Mouse (Mus musculus) liver, postnatal 0 days (tissue): ENCODE results near the gene Olfr666. TPM values are rescaled to one million over a fixed set of nuclear protein-coding genes. Genes with fewer than 3 reads are reported as not detected.
"Not testable (repeated sequence)": the region's sequence is repeated elsewhere in the genome, so short reads cannot be mapped to it uniquely, and the experiment has no call there.

Experiments used
- ATAC-seq: fragments of 200-750 bp; cut with Nextera tagmentation; 2 replicates; pipeline ENCODE4 v1.8.0; 2017; ENCODE audit warnings: mild to moderate bottlenecking, moderate library complexity
- DNase-seq: peaks from one replicate; pipeline ENCODE4 v3.0.0-alpha.2; 2016
- H3K27ac ChIP-seq: fragments of 300-500 bp; sonication (generic); 2 replicates; pipeline ENCODE4 v1.5.1; 2014; ENCODE audit warnings: antibody characterized with exemption, moderate library complexity, mild to moderate bottlenecking, low read depth
- H3K27me3 ChIP-seq: fragments of 300-500 bp; sonication (generic); 2 replicates; pipeline ENCODE4 v1.6.1; 2014; ENCODE audit warnings: low read length, control low read depth, mixed read lengths; ENCODE audit not compliant: insufficient read depth
- H3K36me3 ChIP-seq: fragments of 300-500 bp; sonication (generic); replicated peaks from 2 replicates; pipeline ENCODE4 v1.6.1; 2014; ENCODE audit warnings: mild to moderate bottlenecking, control low read depth, low read length, moderate library complexity, mixed read lengths; ENCODE audit not compliant: insufficient read depth
- H3K4me1 ChIP-seq: fragments of 300-500 bp; sonication (generic); 2 replicates; pipeline ENCODE4 v1.6.1; 2014; ENCODE audit warnings: antibody characterized with exemption, mild to moderate bottlenecking, control low read depth; ENCODE audit not compliant: insufficient read depth
- H3K4me2 ChIP-seq: fragments of 300-500 bp; sonication (generic); 2 replicates; pipeline ENCODE4 v1.6.1; 2014; ENCODE audit warnings: low read depth, mild to moderate bottlenecking, low read length, moderate library complexity, mixed read lengths
- H3K4me3 ChIP-seq: fragments of 300-500 bp; sonication (generic); 2 replicates; pipeline ENCODE4 v1.5.1; 2014; ENCODE audit warnings: low read depth, low read length
- H3K9ac ChIP-seq: fragments of 300-500 bp; sonication (generic); replicated peaks from 2 replicates; pipeline ENCODE4 v1.6.1; 2014; ENCODE audit warnings: mild to moderate bottlenecking, moderate library complexity
- H3K9me3 ChIP-seq: fragments of 300-500 bp; sonication (generic); 2 replicates; pipeline ENCODE4 v1.6.1; 2016; ENCODE audit warnings: mild to moderate bottlenecking, control low read depth, low read length, mixed read lengths
- CTCF ChIP-seq: sonication (generic); IDR thresholded peaks from 2 replicates; pipeline ENCODE4 v1.5.1; 2016; ENCODE audit warnings: antibody characterized with exemption, low read depth
- EP300 ChIP-seq: IDR thresholded peaks from 2 replicates; pipeline ENCODE4 v1.6.1; 2016; ENCODE audit warnings: antibody characterized with exemption, low read depth, mild to moderate bottlenecking
- WGBS: fragments of 180-500 bp; shearing (Covaris S2); extraction: QIAGEN DNeasy Blood & Tissue Kit; methylation state at CpG from one replicate; pipeline ENCODE4 v1.1.7; 2014; ENCODE audit not compliant: insufficient replicate concordance; 5-methylcytosine and 5-hydroxymethylcytosine counted together
- polyA plus RNA-seq: library from polyadenylated mRNA; unstranded; fragments of >200 nt; fragmentation: Nextera tagmentation; extraction: Ambion mirVana; gene quantifications from 2 replicates; pipeline ENCODE4 v1.2.1, GENCODE M21; 2015

Gene Olfr666
- polyA plus RNA-seq, 1 experiment from 2014 or later = not detected

DNA sequence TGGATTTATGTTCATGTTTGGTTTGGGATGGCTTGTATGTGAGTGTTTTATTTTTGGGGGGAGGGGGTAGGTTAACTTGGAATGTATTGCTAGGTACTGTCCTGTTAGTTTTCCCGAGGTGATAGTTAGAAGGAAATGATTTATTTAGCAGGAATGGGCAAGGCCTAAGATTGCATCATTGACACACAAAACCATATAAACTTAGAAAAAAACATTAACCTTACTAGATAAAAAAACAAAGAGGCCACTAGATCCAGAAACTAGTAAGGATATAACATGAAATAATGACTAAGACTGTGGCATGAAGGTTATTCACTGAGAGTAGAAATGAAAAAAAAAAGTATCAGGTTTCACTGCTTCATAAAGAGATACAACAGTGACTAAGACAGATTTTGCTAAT, 38.1 kb downstream of the Olfr666 start:
- Histone ChIP-seq H3K36me3 (no peaks in the 10 kb centered on the region), H3K9ac (no peak overlapping the region), H3K4me3 (no peak overlapping the region), H3K27ac (no peak overlapping the region), H3K9me3 (no peaks in the 10 kb centered on the region), H3K4me2 (no peak overlapping the region), H3K27me3 (no peaks in the 10 kb centered on the region), H3K4me1 (no peaks in the 10 kb centered on the region)
- WGBS = 53% methylated on average over 1 of the region's 1 CpGs
- no peak for ATAC-seq
- no peak for DNase-seq
- TF ChIP-seq CTCF (no peak), EP300 (no peak)

DNA sequence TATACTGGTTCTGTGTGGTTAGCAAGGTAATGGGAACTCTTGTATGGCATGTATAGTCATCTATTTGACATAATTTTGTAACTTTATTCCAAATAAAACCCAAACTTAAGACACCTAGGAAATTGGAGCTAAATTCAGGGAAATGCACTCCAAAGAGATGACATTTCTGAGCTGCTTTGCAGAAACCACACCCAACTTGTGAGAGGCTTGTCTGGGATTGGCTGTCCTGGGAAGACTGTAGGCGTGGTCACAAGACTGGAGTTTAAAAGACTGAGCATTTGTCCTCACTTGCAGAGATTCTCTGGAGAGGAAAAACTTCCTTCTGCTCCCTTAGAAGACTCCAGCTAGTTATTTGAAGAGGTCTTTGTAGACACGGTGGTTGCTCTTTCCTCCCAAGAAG, 39.0 kb downstream of the Olfr666 start, which contains the start of gene Usp17la:
Gene Usp17la (plus strand): TSS at position 301 of the 400 bp plus-strand sequence.
- not testable (repeated sequence) for H3K27ac ChIP-seq, H3K27me3 ChIP-seq, ATAC-seq, H3K4me1 ChIP-seq, H3K4me3 ChIP-seq, H3K9ac ChIP-seq, H3K4me2 ChIP-seq, H3K36me3 ChIP-seq, H3K9me3 ChIP-seq, DNase-seq
- WGBS = 58% methylated on average over 2 of the region's 2 CpGs

DNA sequence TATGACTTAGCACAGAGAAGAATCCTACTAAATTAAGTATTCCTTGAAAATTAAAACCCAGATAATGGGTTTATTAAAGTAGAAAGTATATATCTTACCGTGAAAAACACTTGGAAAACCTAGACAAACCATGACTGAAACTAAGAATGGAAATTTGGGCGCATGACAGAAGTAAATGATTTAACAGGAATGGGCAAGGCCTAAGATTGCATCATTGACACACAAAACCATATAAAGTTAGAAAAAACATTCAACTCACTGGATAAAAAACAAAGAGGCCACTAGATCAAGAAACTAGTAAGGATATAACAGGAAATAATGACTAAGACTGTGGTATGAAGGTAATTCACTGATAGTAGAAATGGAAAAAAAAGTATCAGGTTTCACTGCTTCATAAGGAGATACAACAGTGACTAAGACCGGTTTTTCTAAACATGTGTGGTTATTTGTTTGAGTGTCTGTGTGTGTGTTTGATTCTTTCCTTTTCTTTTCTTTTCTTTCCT, 40.5 kb downstream of the Olfr666 start:
- ATAC-seq = no peak
- Histone ChIP-seq H3K36me3 (no peaks in the 10 kb centered on the region), H3K27me3 (no peaks in the 10 kb centered on the region), H3K4me3 (no peak overlapping the region), H3K4me1 (no peaks in the 10 kb centered on the region), H3K9me3 (no peaks in the 10 kb centered on the region), H3K27ac (no peak overlapping the region), H3K4me2 (no peak overlapping the region), H3K9ac (no peak overlapping the region)
- DNase-seq = no peak
- TF ChIP-seq EP300 (no peak), CTCF (no peak)
- 64% methylated on average over 3 of the region's 3 CpGs for WGBS

DNA sequence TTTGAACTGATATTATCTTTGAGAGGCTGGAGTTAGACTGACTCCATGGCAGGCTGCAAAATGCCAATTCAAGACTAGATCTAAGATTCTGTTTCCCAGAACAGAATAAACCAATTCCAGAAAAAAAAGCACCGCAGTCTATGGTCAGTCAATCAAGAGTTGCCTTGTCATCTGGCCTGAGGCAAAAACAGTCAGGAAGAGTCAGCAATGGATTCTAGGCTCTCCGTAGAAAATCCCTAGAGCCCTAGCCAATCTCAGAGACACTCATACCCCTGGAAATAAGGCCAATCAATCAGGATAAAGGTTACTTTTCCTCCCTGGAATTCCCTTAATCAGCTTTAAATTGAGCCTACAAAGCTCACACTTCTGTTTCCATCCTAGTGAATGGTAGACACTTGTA, 44.2 kb downstream of the Olfr666 start:
- H3K27ac ChIP-seq, H3K4me2 ChIP-seq, H3K36me3 ChIP-seq, H3K27me3 ChIP-seq, ATAC-seq, H3K9ac ChIP-seq, H3K4me1 ChIP-seq, H3K9me3 ChIP-seq, H3K4me3 ChIP-seq, DNase-seq: not testable (repeated sequence)
- 79% methylated on average over 2 of the region's 2 CpGs for WGBS

DNA sequence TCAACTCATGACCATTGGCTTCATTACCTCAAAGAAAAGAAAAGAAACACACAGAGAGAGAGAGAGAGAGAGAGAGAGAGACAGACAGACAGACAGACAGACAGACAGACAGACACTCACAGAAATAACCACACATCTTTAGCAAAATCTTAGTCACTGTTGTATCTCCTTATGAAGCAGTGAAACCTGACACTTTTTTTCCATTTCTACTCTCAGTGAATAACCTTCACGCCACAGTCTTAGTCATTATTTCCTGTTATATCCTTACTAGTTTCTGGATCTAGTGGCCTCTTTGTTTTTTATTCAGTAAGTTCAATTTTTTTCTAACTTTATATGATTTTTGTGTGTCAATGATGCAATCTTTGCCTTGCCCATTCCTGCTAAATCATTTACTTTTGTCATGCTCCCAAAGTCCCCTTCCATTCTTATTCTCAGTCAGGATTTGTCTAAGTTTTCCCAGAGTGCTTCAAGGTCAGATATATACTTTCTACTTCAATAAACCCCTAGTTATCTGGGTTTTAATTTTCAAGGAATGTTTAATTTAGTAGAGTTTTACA, 51.9 kb downstream of the Olfr666 start:
- Histone ChIP-seq H3K27ac (no peak overlapping the region), H3K9ac (no peak overlapping the region), H3K27me3 (no peaks in the 10 kb centered on the region), H3K4me1 (no peaks in the 10 kb centered on the region), H3K4me3 (no peak overlapping the region), H3K36me3 (no peaks in the 10 kb centered on the region), H3K4me2 (no peak overlapping the region), H3K9me3 (no peaks in the 10 kb centered on the region)
- 77% methylated on average over 1 of the region's 1 CpGs for WGBS
- DNase-seq (no peak), ATAC-seq (no peak)
- no peak for TF ChIP-seq EP300
- no peak for TF ChIP-seq CTCF

DNA sequence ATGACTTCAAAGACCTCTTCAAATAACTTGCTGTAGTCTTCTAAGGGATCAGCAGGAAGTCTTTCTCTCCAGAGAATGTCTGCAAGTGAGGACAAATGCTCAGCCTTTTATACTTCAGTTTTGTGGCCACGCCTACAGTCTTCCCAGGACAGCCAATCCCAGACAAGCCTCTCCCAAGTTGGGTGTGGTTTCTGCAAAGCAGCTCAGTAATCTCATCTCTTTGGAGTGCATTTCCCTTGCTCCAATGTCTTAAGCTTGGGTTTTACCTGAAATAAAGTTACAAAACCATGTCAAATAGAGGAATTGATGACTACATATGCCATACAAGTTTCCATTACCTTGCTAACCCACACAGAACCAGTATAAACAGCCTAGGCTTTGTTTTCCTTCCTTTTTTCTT, 53.2 kb downstream of the Olfr666 start, which contains the start of gene Usp17lb:
Gene Usp17lb (minus strand): TSS at position 101 of the 400 bp plus-strand sequence.
- 57% methylated on average over 1 of the region's 1 CpGs for WGBS
- no peaks in the 10 kb centered on the region for H3K27me3 ChIP-seq
- no peak for ATAC-seq

More for the DNA sequence above, 53.2 kb downstream of the Olfr666 start, which contains the start of gene Usp17lb:
- H3K9me3 ChIP-seq = no peaks in the 10 kb centered on the region
- TF ChIP-seq EP300 (no peak), CTCF (no peak)
- H3K36me3 ChIP-seq = no peaks in the 10 kb centered on the region
- no peak within 1 kb of the TSS for H3K9ac ChIP-seq
- H3K27ac ChIP-seq = no peak within 1 kb of the TSS
- no peak for DNase-seq
- H3K4me1 ChIP-seq = no peaks in the 10 kb centered on the region
- no peak within 1 kb of the TSS for H3K4me2 ChIP-seq
- no peak within 1 kb of the TSS for H3K4me3 ChIP-seq

Other genes starting within 250 kb of the Olfr666 start
- gene Olfr658, start 248.6 kb downstream of the Olfr666 start, polyA plus RNA-seq = not detected in 2 replicates
- gene Olfr659, start 229.2 kb downstream of the Olfr666 start, polyA plus RNA-seq = not detected in 2 replicates
- not detected in 2 replicates for gene Olfr661, start 209.5 kb downstream of the Olfr666 start, polyA plus RNA-seq
- not detected in 2 replicates for gene Usp17le, start 118.5 kb downstream of the Olfr666 start, polyA plus RNA-seq
- gene Usp17lb, start 53.3 kb downstream of the Olfr666 start, polyA plus RNA-seq = not detected in 2 replicates
- gene Usp17la, start 38.9 kb downstream of the Olfr666 start, polyA plus RNA-seq = not detected in 2 replicates
- gene Olfr665, start 17.9 kb downstream of the Olfr666 start, polyA plus RNA-seq = not detected in 2 replicates
- gene Olfr667, start 25.5 kb upstream of the Olfr666 start, polyA plus RNA-seq = not detected in 2 replicates
- not detected in 2 replicates for gene Olfr668, start 32.1 kb upstream of the Olfr666 start, polyA plus RNA-seq
- not detected in 2 replicates for gene Olfr669, start 38.3 kb upstream of the Olfr666 start, polyA plus RNA-seq
- not detected in 2 replicates for gene Olfr670, start 66.7 kb upstream of the Olfr666 start, polyA plus RNA-seq
- gene Olfr671, start 83.2 kb upstream of the Olfr666 start, polyA plus RNA-seq = not detected in 2 replicates
- not detected in 2 replicates for gene Olfr672, start 106.1 kb upstream of the Olfr666 start, polyA plus RNA-seq
- gene Olfr675, start 132.5 kb upstream of the Olfr666 start, polyA plus RNA-seq = not detected in 2 replicates
- gene Olfr676, start 136.7 kb upstream of the Olfr666 start, polyA plus RNA-seq = not detected in 2 replicates
- gene Olfr677, start 155.4 kb upstream of the Olfr666 start, polyA plus RNA-seq = not detected in 2 replicates
- not detected in 2 replicates for gene Olfr678, start 168.5 kb upstream of the Olfr666 start, polyA plus RNA-seq
- not detected in 2 replicates for gene Olfr679, start 185.3 kb upstream of the Olfr666 start, polyA plus RNA-seq
- not detected in 2 replicates for gene Olfr680-ps1, start 196.9 kb upstream of the Olfr666 start, polyA plus RNA-seq
- not detected in 2 replicates for gene Olfr681, start 220.9 kb upstream of the Olfr666 start, polyA plus RNA-seq